Mouse (Mus musculus): ENCODE results near the gene BC005537. TPM values are rescaled to one million over a fixed set of nuclear protein-coding genes. Genes with fewer than 3 reads are reported as not detected.

The BC005537 gene
- 100 to 1,000 TPM; 176 to 180 TPM for total RNA-seq (2023)

GRCm38 (mm10) chr13:24801308-24801921 is at the start of gene BC005537:
Gene BC005537, plus strand, starts transcription at chr13:24801657.

GRCm38 (mm10) chr13:24761403-24762227 is 39.8 kb upstream of the BC005537 start, which contains the start of gene Gmnn:
Gene Gmnn, minus strand, starts transcription at chr13:24761923.

GRCm38 (mm10) chr13:24831353-24832130 is 30.1 kb downstream of the BC005537 start, which contains the start of the genes Acot13 and Tdp2:
Gene Acot13, minus strand, starts transcription at chr13:24831540.
Gene Tdp2, plus strand, starts transcription at chr13:24831679.

GRCm38 (mm10) chr13:24844983-24845955 is 43.8 kb downstream of the BC005537 start, which contains the start of gene D130043K22Rik:
Gene D130043K22Rik, plus strand, starts transcription at chr13:24845135.

Other genes with a start within 250 kb of the BC005537 start
- 100 to 1,000 TPM; 567 to 576 TPM for gene Ripor2, start 219.5 kb upstream of the BC005537 start, total RNA-seq (2023)
- 1 to 10 TPM in 1 of 2 experiments, not detected in 1; 1.3 TPM for gene Armh2, start 60.4 kb upstream of the BC005537 start, total RNA-seq (2023)
- gene Gmnn, start 39.7 kb upstream of the BC005537 start, total RNA-seq (2023), result 10 to 100 TPM in 1 of 2 experiments, 1 to 10 TPM in 1; 6.7 to 15.4 TPM
- 10 to 100 TPM; 15.1 to 16.5 TPM for gene Acot13, start 29.9 kb downstream of the BC005537 start, total RNA-seq (2023)
- gene Tdp2, start 30.0 kb downstream of the BC005537 start, total RNA-seq (2023), result 10 to 100 TPM; 72.5 to 75.5 TPM
- gene D130043K22Rik, start 43.5 kb downstream of the BC005537 start, total RNA-seq (2023), result not detected
- under 1 TPM; 0.09 to 0.17 TPM for gene Aldh5a1, start 136.0 kb downstream of the BC005537 start, total RNA-seq (2023)
- not detected for gene Gpld1, start 141.5 kb downstream of the BC005537 start, total RNA-seq (2023)
- 10 to 100 TPM; 46.7 to 51.3 TPM for gene Mrs2, start 218.7 kb downstream of the BC005537 start, total RNA-seq (2023)

All from B cell, adult 67 days (primary cell).